Mouse (Mus musculus) lung, postnatal 10 days (tissue): Measurements from ENCODE around the gene Robo1.

ENCODE experiments used
- DNase-seq: peaks from one replicate; pipeline ENCODE4 v3.0.0; 2021

Gene Robo1

DNA sequence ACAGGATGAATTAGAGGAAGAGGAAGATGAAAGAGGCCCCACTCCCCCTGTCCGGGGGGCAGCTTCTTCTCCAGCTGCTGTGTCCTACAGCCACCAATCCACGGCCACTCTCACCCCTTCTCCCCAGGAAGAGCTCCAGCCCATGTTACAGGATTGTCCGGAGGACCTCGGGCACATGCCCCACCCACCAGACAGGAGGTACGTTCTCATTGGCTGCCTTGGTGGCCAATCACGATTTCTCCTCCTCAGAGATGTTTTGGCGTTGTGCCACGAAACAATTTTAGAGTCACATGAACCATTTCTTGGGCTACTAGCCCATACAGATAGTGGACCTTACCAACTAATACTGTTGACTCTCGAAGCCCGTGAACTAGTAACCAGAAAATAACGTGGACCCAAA, 704.8 kb downstream of the Robo1 start:
- no peak for DNase-seq

DNA sequence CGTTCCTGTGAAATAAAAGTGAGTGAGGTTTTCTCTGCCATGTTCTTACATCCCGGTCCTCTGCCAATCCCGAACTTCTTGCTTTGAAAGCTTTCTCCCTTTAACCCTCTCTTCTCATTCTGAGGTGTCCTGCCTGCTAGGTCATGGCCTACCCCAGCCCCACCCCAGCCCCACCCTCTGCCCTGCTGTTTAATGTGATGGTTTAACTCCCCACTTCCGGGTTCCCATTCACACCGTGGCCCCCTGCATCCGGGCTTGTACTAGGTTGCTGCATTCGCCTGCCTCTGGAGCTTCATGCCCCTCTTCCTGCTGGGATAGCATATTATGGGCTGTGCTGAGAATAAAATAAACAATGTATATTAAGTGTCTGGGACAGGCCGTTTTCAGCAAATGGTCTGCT, 706.4 kb downstream of the Robo1 start:
- DNase-seq, result no peak

DNA sequence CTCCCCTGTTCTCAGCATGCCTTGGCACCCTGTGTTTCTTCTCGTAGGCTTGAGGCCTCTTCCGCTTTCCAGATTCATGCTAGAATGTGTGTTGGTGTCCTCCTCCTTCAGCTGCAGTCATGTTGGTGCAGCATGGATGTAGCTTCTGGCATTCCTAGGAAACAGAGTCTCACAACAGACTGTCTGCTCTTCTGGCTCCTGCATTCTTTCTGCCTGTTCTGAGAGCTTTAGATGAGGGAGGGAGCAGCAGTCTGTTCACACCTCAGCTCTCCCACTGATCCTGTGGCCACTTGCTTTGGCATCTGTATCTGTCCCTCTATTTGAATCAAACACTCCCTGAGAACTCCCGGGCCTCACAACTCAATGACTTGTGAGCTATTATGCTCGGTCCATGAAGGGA, 707.9 kb downstream of the Robo1 start:
- DNase-seq, result no peak

DNA sequence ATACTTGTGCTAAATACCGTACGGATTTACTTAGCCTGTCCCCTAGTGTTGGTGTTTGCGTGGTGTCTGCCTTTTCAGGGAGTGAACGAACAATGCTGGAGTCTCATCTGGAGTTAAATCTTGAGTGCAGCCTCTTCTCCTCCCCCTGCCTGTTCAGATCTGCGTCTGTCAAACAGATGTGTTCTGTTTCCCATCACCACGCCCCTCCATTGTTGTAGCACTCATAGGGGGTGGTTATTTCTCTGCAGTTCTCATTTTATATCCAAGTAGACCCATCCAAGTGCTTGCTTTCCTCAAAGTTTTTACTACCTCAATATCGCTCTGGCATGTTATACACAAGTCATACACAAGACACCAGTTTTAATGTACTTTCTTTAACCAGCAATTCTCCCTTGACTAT, 708.7 kb downstream of the Robo1 start:
- DNase-seq, result peak; percentile 69

DNA sequence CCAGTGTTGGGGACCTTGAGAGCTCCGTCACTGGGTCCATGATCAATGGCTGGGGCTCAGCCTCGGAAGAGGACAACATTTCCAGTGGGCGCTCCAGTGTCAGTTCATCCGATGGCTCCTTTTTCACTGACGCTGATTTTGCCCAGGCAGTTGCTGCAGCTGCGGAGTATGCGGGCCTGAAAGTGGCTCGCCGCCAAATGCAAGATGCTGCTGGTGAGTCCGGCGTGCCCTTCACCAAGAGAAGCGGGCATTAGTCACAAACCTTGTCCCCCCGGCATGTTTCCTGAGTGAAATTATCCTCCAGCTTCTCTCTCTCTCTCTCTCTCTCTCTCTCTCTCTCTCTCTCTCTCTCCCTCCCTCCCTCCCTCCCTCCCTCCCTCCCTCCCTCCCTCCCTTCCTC, 716.2 kb downstream of the Robo1 start:
- no peak for DNase-seq

DNA sequence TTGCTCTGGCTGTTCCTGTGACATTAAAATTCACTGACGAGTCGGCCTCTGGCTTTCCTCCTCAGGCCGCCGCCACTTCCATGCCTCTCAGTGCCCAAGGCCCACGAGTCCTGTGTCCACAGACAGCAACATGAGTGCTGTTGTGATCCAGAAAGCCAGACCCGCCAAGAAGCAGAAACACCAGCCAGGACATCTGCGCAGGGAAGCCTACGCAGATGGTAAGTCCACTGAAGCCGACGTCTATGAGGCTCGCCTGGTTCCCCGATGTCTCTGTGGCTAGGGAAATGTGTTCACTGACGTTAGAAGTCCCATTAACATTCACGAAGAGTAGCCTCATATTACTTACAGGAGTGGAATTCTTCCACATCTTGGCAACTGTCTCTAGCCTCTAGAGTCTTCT, 719.6 kb downstream of the Robo1 start:
- DNase-seq, result no peak

DNA sequence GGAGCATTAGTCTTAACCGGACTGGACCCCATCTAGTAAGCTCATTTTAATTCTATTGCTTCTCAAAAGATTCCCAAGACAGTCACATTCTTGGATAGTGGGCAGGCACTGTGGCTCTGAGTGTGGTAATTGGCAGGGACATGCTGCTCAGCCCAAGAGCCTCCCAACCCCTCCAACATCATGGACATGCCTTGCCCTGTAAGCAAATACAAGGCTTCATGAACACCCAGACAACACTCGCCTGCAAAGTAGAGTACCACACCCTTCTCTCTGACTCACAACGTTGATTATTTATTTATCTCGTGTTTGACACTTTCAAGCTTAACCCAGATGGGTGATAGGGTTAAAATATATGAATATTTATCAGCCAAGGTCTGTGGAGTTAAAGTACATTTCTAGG, 722.9 kb downstream of the Robo1 start:
- DNase-seq, result no peak

DNA sequence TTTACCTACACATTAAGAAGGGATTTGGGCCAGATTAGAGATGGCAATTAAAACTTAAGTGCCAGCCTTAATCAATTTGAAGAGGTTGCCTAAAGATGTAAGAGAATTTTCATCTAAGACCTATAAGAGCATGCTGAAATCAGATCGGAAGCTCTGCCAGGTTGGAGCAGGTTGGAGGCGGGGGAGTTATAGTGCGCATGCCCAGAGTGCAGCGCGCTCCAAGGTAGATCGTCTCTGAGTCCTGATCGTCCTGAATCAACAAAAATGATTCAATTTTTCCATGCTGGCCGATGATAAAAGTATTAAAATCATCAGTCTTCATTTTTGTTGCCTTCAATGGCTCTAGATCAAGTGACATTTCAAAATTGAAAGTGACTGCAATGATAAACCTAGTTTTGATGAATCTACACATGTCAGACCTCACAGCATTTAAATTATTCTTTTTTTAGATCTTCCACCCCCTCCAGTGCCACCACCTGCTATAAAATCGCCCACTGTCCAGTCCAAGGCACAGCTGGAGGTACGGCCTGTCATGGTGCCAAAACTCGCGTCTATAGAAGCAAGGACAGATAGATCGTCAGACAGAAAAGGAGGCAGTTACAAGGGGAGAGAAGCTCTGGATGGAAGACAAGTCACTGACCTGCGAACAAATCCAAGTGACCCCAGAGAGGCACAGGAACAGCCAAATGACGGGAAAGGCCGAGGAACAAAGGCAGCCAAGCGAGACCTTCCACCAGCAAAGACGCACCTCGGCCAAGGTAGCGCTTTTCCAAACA, 727.3 kb downstream of the Robo1 start:
- no peak for DNase-seq

DNA sequence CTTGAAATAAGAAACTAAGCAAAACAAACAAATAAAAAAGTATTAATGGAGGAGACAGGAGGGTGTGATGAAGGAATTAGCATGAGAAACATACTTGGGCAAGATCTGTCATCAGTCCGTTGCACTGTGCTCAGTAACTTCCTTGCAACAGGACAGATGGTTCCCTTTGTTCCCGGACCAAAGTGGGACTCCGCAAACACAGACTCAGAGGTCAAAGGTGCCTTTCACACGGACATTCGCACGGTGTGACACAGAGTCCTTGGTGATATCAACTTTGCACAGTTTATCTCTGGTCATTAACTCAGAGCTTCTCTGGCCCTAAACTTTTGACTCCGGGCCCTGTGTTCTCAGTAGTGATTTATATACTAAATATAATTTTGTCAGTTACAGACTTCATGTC, 730.4 kb downstream of the Robo1 start:
- DNase-seq, result no peak

DNA sequence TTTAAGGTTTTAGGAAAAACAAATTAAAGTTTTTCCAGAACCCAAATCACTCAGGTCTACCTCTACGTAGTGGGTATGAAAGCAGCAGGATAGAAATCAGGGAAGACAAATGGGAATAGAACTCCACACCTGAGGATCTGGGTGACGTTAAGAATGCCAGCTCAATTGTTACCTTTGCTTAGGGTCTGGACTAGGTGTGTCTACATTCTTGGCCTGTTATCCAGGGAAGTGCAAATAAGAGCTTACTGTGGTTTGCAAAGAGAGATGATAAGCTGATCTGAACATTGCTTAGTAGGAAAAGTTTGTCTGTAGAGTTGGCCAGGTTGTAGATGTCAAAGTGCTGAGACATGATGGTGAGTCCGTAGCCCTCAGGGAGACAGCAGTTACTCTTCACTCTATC, 754.4 kb downstream of the Robo1 start:
- no peak for DNase-seq

DNA sequence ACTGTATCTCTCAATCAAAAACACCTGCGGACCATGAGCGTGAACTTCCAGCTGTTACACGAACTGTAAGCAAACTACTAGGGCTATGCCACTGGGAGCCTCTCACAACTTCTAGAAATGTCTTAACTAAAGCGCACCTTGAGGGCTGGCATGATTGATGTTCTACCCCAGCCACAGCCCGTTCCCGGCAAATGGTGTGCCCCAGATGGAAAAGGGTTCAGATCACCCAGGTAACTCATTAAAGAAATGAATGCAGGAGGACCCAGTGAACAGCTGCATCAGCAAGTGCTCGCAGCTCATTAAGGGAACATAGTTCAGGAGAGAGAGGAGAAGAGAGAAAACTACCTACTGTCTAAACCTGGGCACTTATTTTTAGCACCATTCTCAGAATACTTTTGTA, 759.7 kb downstream of the Robo1 start:
- no peak for DNase-seq

DNA sequence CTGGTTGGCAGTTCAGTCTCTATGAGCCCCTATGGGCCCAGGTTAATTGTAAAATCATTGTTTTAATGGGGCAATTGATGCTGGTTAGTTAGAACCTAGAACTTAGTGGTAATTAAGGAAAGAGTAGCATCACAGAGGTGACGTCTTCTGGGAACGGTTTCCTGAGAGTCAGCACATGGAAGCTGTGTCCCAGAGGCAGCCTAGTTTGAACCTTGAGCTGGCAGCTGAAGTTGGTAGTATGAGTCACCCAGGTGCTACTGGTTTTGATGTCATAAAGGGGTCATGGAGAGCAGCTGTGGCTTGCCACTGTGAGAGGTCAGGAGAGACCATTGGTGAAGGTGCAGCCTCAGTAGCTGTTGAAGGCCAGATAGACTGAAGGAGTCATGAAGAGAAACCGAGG, 763.9 kb downstream of the Robo1 start:
- no peak for DNase-seq

DNA sequence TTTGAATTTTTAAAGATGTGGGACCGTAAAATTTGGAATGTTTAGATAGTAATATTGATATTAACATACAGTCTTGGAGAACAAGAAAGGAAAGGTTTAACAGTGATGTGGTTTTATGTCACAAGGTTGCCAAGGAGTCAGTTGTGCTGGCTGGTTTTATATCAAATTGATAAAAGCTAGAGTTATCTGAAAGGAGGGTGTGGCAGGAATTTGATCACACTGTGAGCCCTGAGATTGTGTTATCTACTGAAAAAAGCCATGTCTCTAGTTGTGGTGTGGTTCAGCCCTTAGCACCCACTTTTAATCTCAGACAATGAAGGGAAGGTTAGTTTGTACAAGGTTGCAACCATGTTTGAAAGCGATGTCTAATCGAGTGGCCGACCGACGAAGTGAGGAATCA, 764.8 kb downstream of the Robo1 start:
- DNase-seq, result no peak

DNA sequence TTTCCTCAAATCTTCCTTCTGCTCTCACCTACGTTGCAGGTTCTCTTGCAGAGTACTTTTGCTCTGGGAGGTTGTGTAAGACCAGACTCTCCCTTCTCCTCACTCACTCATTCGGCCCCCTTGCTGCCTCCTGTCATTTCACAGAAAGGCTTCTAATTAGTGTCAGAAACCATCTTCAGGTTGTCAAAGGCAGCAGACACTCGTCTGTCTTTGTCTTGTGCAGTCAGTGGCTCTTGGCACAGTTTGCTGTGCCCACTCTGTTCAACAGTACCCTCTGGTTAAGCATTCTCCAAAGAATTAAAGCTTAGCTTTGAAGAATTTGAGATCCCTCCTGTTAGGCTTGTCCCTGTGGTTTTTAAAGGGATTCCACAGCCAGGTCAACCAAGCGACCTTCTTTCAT, 774.3 kb downstream of the Robo1 start:
- no peak for DNase-seq

DNA sequence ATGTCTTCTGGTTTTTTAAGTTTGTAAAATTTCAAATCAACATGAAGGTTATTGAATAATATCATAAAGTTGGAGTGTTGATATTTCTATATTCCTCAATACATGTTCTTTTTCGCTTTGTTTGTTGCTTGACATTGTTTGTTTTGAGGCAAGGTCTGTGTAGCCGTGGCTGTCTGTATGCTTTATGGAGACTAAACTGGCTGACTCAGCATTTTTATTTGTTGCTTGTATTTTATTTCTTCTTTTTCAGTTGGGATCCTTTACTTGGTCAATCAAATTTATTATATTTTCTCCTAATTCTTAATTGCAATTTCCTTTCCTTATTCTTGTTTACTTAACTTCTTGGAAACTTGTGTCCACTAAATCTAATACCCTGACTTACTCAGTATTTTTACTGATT, 775.0 kb downstream of the Robo1 start:
- DNase-seq, result no peak
